Comparison of ENCODE assay signal across 22 mouse cellular contexts in genomic region chr2:19099384-19099783, GRCm38 (mm10).
DNase-seq lines count a peak whose midpoint lies in the region; ATAC-seq and TF ChIP-seq lines count a peak whose summit lies in the region.
"Had no signal": no experiment of that assay in that cellular context is flagged by ENCODE, and none has a peak within 500 bp of the region (broad histone marks: within the 10 kb centered on the region; RNA-seq: fewer than 3 reads in every experiment).

No protein-coding gene starts in this region.

- no peak for TF ChIP-seq CTCF in liver, postnatal 0 days (IDR thresholded peaks at IDR 0.05; ENCODE audit: low read depth)
- no peak for TF ChIP-seq CTCF in liver, embryonic 14.5 days (IDR thresholded peaks at IDR 0.05; ENCODE audit: low read depth)
- TF ChIP-seq CTCF in intestine, postnatal 0 days (IDR thresholded peaks at IDR 0.05; ENCODE audit: low read depth): no peak

- H3K9ac ChIP-seq in liver, embryonic 12.5 days: no peak overlapping the region
- H3K9ac ChIP-seq in liver, postnatal 0 days (replicated peaks): no peak overlapping the region
- H3K9ac ChIP-seq in liver, embryonic 14.5 days (replicated peaks): no peak overlapping the region
- no peak overlapping the region for H3K9ac ChIP-seq in intestine, postnatal 0 days (ENCODE audit: low read depth, low read length)
- H3K9ac ChIP-seq: embryonic facial prominence, embryonic 13.5 days; embryonic facial prominence, embryonic 15.5 days; forebrain, embryonic 12.5 days had no signal

- DNase-seq in liver, postnatal 0 days: no peak
- peak; percentile 5 for DNase-seq in c-Kit-positive CD71-positive TER-119-positive erythroid progenitor cells, embryonic 14.5 days (ENCODE audit: low spot score)
- no peak for DNase-seq in liver, embryonic 14.5 days (ENCODE audit: low read depth in 3 of 3, low spot score in 3 of 3)
- DNase-seq in adrenal gland, adult 2 months: no peak
- DNase-seq: adrenal gland, adult 8-10 months; adrenal gland, postnatal 14 days; adrenal gland, postnatal 36 days; cerebellum, adult 11-12 months; cerebellum, adult 2 months; cerebellum, adult 9-11 months; cerebellum, postnatal 14 days; cerebellum, postnatal 36 days; embryo, embryonic 11 days had no signal

- H3K4me3 ChIP-seq in liver, embryonic 12.5 days: no peak overlapping the region
- no peak overlapping the region for H3K4me3 ChIP-seq in liver, postnatal 0 days (ENCODE audit: low read depth, low read length)
- H3K4me3 ChIP-seq in liver, embryonic 14.5 days (ENCODE audit: insufficient read depth in 1 of 2, low read depth in 2 of 2, low read length in 2 of 2): no peak overlapping the region
- no peak overlapping the region for H3K4me3 ChIP-seq in intestine, postnatal 0 days (ENCODE audit: low read depth, low read length)
- H3K4me3 ChIP-seq: embryonic facial prominence, embryonic 13.5 days; embryonic facial prominence, embryonic 15.5 days; erythroblast, embryonic 14.5 days; forebrain, embryonic 10.5 days; forebrain, embryonic 12.5 days had no signal

- 0 out of 2 replicates have a peak, but pooled peaks cover 8% of the 10 kb centered on the region for H3K4me1 ChIP-seq in liver, embryonic 12.5 days
- no peaks in the 10 kb centered on the region for H3K4me1 ChIP-seq in liver, postnatal 0 days (ENCODE audit: insufficient read depth)
- peaks cover 0 to 5% of the 10 kb centered on the region in 2 experiments; a peak in 2 of 4 replicates for H3K4me1 ChIP-seq in liver, embryonic 14.5 days (replicated peaks; ENCODE audit: control insufficient read depth in 2 of 2, insufficient read depth in 2 of 2, low read length in 1 of 2)
- no peaks in the 10 kb centered on the region for H3K4me1 ChIP-seq in intestine, postnatal 0 days (replicated peaks; ENCODE audit: control insufficient read depth, insufficient read depth, low read length)
- H3K4me1 ChIP-seq: forebrain, embryonic 12.5 days had no signal

- no peak for TF ChIP-seq EP300 in liver, postnatal 0 days (IDR thresholded peaks at IDR 0.05; ENCODE audit: low read depth)
- TF ChIP-seq EP300 in liver, embryonic 14.5 days (IDR thresholded peaks at IDR 0.05; ENCODE audit: low read depth): no peak

- ATAC-seq in liver, embryonic 12.5 days: peak; percentile 68; the same call in 1 of the 2 replicates
- no peak for ATAC-seq in liver, postnatal 0 days
- ATAC-seq in liver, embryonic 14.5 days (ENCODE audit: insufficient read depth): peak; percentile 47; the same call in 1 of the 2 replicates
- no peak for ATAC-seq in intestine, postnatal 0 days
- ATAC-seq: forebrain, embryonic 14.5 days; forebrain, embryonic 16.5 days had no signal

- H3K9me3 ChIP-seq in liver, embryonic 12.5 days (replicated peaks): no peaks in the 10 kb centered on the region
- H3K9me3 ChIP-seq in liver, postnatal 0 days (ENCODE audit: low read length): no peaks in the 10 kb centered on the region
- H3K9me3 ChIP-seq in liver, embryonic 14.5 days (ENCODE audit: control insufficient read depth, low read length): no peaks in the 10 kb centered on the region
- no peaks in the 10 kb centered on the region for H3K9me3 ChIP-seq in intestine, postnatal 0 days (ENCODE audit: control insufficient read depth)
- H3K9me3 ChIP-seq: embryonic facial prominence, embryonic 13.5 days; embryonic facial prominence, embryonic 15.5 days; forebrain, embryonic 10.5 days; forebrain, embryonic 12.5 days had no signal

- H3K27me3 ChIP-seq in liver, embryonic 12.5 days (replicated peaks): no peaks in the 10 kb centered on the region
- H3K27me3 ChIP-seq in liver, postnatal 0 days (ENCODE audit: insufficient read depth, low read length): no peaks in the 10 kb centered on the region
- no peaks in the 10 kb centered on the region for H3K27me3 ChIP-seq in liver, embryonic 14.5 days (ENCODE audit: control insufficient read depth, insufficient read depth, low read length)
- no peaks in the 10 kb centered on the region for H3K27me3 ChIP-seq in intestine, postnatal 0 days (replicated peaks; ENCODE audit: control insufficient read depth, insufficient read depth, low read length)
- H3K27me3 ChIP-seq: embryonic facial prominence, embryonic 13.5 days; embryonic facial prominence, embryonic 15.5 days; forebrain, embryonic 12.5 days had no signal

- WGBS in liver, embryonic 12.5 days (ENCODE audit: insufficient replicate concordance): 50% methylated on average over 2 of the region's 2 CpGs
- WGBS in liver, postnatal 0 days (ENCODE audit: insufficient replicate concordance): 63% methylated on average over 2 of the region's 2 CpGs
- WGBS in liver, embryonic 14.5 days (ENCODE audit: insufficient replicate concordance): 45% methylated on average over 2 of the region's 2 CpGs
- 76% methylated on average over 2 of the region's 2 CpGs for WGBS in intestine, postnatal 0 days

- no peak overlapping the region for H3K4me2 ChIP-seq in liver, embryonic 12.5 days
- no peak overlapping the region for H3K4me2 ChIP-seq in liver, postnatal 0 days (ENCODE audit: low read depth, low read length)
- H3K4me2 ChIP-seq in liver, embryonic 14.5 days (ENCODE audit: low read depth): no peak overlapping the region
- no peak overlapping the region for H3K4me2 ChIP-seq in intestine, postnatal 0 days (replicated peaks; ENCODE audit: low read depth)
- H3K4me2 ChIP-seq: embryonic facial prominence, embryonic 13.5 days; embryonic facial prominence, embryonic 15.5 days; forebrain, embryonic 12.5 days had no signal

- no peaks in the 10 kb centered on the region for H3K36me3 ChIP-seq in liver, embryonic 12.5 days
- no peaks in the 10 kb centered on the region for H3K36me3 ChIP-seq in liver, postnatal 0 days (replicated peaks; ENCODE audit: insufficient read depth, low read length)
- H3K36me3 ChIP-seq in liver, embryonic 14.5 days (replicated peaks; ENCODE audit: control insufficient read depth, insufficient read depth, low read depth): no peaks in the 10 kb centered on the region
- no peaks in the 10 kb centered on the region for H3K36me3 ChIP-seq in intestine, postnatal 0 days (ENCODE audit: control insufficient read depth, insufficient read depth)
- H3K36me3 ChIP-seq: embryonic facial prominence, embryonic 13.5 days; embryonic facial prominence, embryonic 15.5 days; forebrain, embryonic 10.5 days; forebrain, embryonic 12.5 days had no signal

- H3K27ac ChIP-seq in liver, embryonic 12.5 days: no peak overlapping the region
- no peak overlapping the region for H3K27ac ChIP-seq in liver, postnatal 0 days (ENCODE audit: low read depth)
- no peak overlapping the region for H3K27ac ChIP-seq in liver, embryonic 14.5 days
- H3K27ac ChIP-seq in intestine, postnatal 0 days (ENCODE audit: low read depth, low read length): no peak overlapping the region
- H3K27ac ChIP-seq: embryonic facial prominence, embryonic 13.5 days; embryonic facial prominence, embryonic 15.5 days; forebrain, embryonic 10.5 days; forebrain, embryonic 12.5 days had no signal

Comparison
In these comparisons a context has a peak if more than half of its experiments do, and no peak if none do; other contexts are left out.
1. ATAC-seq: peak in liver, embryonic 12.5 days (single experiment) and liver, embryonic 14.5 days (single experiment); none in liver, postnatal 0 days (single experiment) and intestine, postnatal 0 days (single experiment).